Mouse (Mus musculus): ENCODE data around the gene Pik3r6. TPM values are rescaled to one million over a fixed set of nuclear protein-coding genes. Genes with fewer than 3 reads are reported as not detected.
A peak's percentile ranks its signal among the peaks of the same experiment; 100 is the strongest.

The Pik3r6 gene
- polyA plus RNA-seq, 1 experiment from 2014 or later: 1.8 TPM

- Histone ChIP-seq H3K27me3 (replicated peaks) (no peaks in the 10 kb centered on the region), H3K4me3 (no peak overlapping the region), H3K9ac (no peak overlapping the region), H3K4me1 (0 out of 2 replicates have a peak, but pooled peaks cover 3% of the 10 kb centered on the region), H3K9me3 (replicated peaks) (no peaks in the 10 kb centered on the region), H3K27ac (no peak overlapping the region), H3K36me3 (no peaks in the 10 kb centered on the region), H3K4me2 (no peak overlapping the region)
- ATAC-seq: no peak
- 34% methylated on average over 8 of the region's 8 CpGs for WGBS (ENCODE audit: insufficient replicate concordance)
Measured at GRCm38 (mm10) chr11:68544554-68544953, 41.7 kb downstream of the Pik3r6 start.

GRCm38 (mm10) chr11:68545172-68545571 is 42.4 kb downstream of the Pik3r6 start:
- Histone ChIP-seq H3K36me3 (no peaks in the 10 kb centered on the region), H3K27me3 (replicated peaks) (no peaks in the 10 kb centered on the region), H3K4me2 (no peak overlapping the region), H3K27ac (no peak overlapping the region), H3K9ac (no peak overlapping the region), H3K9me3 (replicated peaks) (no peaks in the 10 kb centered on the region), H3K4me1 (0 out of 2 replicates have a peak, but pooled peaks cover 3% of the 10 kb centered on the region), H3K4me3 (no peak overlapping the region)
- 42% methylated on average over 7 of the region's 7 CpGs for WGBS (ENCODE audit: insufficient replicate concordance)
- ATAC-seq: no peak

GRCm38 (mm10) chr11:68545682-68546222 is 42.9 kb downstream of the Pik3r6 start:
- no peak for ATAC-seq
- Histone ChIP-seq H3K4me3 (no peak overlapping the region), H3K9ac (no peak overlapping the region)

GRCm38 (mm10) chr11:68547484-68547883 is 44.7 kb downstream of the Pik3r6 start:
- Histone ChIP-seq H3K4me3 (no peak overlapping the region), H3K9me3 (replicated peaks) (no peaks in the 10 kb centered on the region), H3K4me1 (0 out of 2 replicates have a peak, but pooled peaks cover 3% of the 10 kb centered on the region), H3K27ac (no peak overlapping the region), H3K27me3 (replicated peaks) (no peaks in the 10 kb centered on the region), H3K9ac (no peak overlapping the region), H3K4me2 (no peak overlapping the region), H3K36me3 (no peaks in the 10 kb centered on the region)
- no peak for ATAC-seq
- WGBS (ENCODE audit: insufficient replicate concordance): 54% methylated on average over 2 of the region's 2 CpGs

More at GRCm38 (mm10) chr11:68545682-68546222, 42.9 kb downstream of the Pik3r6 start:
- Histone ChIP-seq H3K27me3 (replicated peaks) (no peaks in the 10 kb centered on the region), H3K9me3 (replicated peaks) (no peaks in the 10 kb centered on the region), H3K4me1 (0 out of 2 replicates have a peak, but pooled peaks cover 3% of the 10 kb centered on the region), H3K36me3 (no peaks in the 10 kb centered on the region), H3K4me2 (no peak overlapping the region), H3K27ac (no peak overlapping the region)
- WGBS (ENCODE audit: insufficient replicate concordance): 52% methylated on average over 8 of the region's 8 CpGs

- ATAC-seq: no peak
- Histone ChIP-seq H3K9ac (no peak overlapping the region), H3K9me3 (replicated peaks) (no peaks in the 10 kb centered on the region), H3K4me3 (no peak overlapping the region), H3K27ac (no peak overlapping the region), H3K4me2 (no peak overlapping the region), H3K36me3 (no peaks in the 10 kb centered on the region), H3K27me3 (replicated peaks) (no peaks in the 10 kb centered on the region), H3K4me1 (0 out of 2 replicates have a peak, but pooled peaks cover 3% of the 10 kb centered on the region)
- 35% methylated on average over 3 of the region's 3 CpGs for WGBS (ENCODE audit: insufficient replicate concordance)
Measured at GRCm38 (mm10) chr11:68549597-68549996, 46.8 kb downstream of the Pik3r6 start.

- Histone ChIP-seq H3K4me1 (no peaks in the 10 kb centered on the region), H3K9me3 (replicated peaks) (no peaks in the 10 kb centered on the region), H3K4me2 (no peak overlapping the region), H3K27me3 (replicated peaks) (no peaks in the 10 kb centered on the region; the same call in 1 of the 2 replicates), H3K4me3 (no peak overlapping the region), H3K27ac (no peak overlapping the region), H3K36me3 (no peaks in the 10 kb centered on the region), H3K9ac (no peak overlapping the region)
- no peak for ATAC-seq
- 41% methylated on average over 4 of the region's 4 CpGs for WGBS (ENCODE audit: insufficient replicate concordance)
Measured at GRCm38 (mm10) chr11:68550358-68550757, 47.5 kb downstream of the Pik3r6 start.

- Histone ChIP-seq H3K4me1 (peaks cover 5% of the 10 kb centered on the region; the same call in 1 of the 2 replicates), H3K4me2 (no peak overlapping the region), H3K27ac (no peak overlapping the region), H3K9me3 (replicated peaks) (no peaks in the 10 kb centered on the region), H3K36me3 (no peaks in the 10 kb centered on the region), H3K9ac (no peak overlapping the region), H3K4me3 (no peak overlapping the region), H3K27me3 (replicated peaks) (peaks cover 17% of the 10 kb centered on the region)
- 36% methylated on average over 8 of the region's 8 CpGs for WGBS (ENCODE audit: insufficient replicate concordance)
- ATAC-seq: no peak
Measured at GRCm38 (mm10) chr11:68553981-68554471, 51.2 kb downstream of the Pik3r6 start.

- H3K27ac ChIP-seq: no peak within 1 kb of the TSS
- H3K4me2 ChIP-seq: peak within 1 kb of the TSS; percentile 42
- peaks cover 5% of the 10 kb centered on the region; the same call in 1 of the 2 replicates for H3K4me1 ChIP-seq
- no peaks in the 10 kb centered on the region for H3K9me3 ChIP-seq (replicated peaks)
- no peaks in the 10 kb centered on the region for H3K36me3 ChIP-seq
- no peak within 1 kb of the TSS for H3K4me3 ChIP-seq
- peaks cover 20% of the 10 kb centered on the region for H3K27me3 ChIP-seq (replicated peaks)
- no peak for ATAC-seq
- no peak within 1 kb of the TSS for H3K9ac ChIP-seq
- WGBS (ENCODE audit: insufficient replicate concordance): 17% methylated on average over 37 of the region's 37 CpGs
Measured at GRCm38 (mm10) chr11:68555918-68556584, 53.2 kb downstream of the Pik3r6 start, which contains the start of gene Mfsd6l. Mfsd6l (plus strand) TSS chr11:68556186.

GRCm38 (mm10) chr11:68559546-68559945 is 56.7 kb downstream of the Pik3r6 start:
- WGBS (ENCODE audit: insufficient replicate concordance): 30% methylated on average over 1 of the region's 1 CpGs
- Histone ChIP-seq H3K9me3 (replicated peaks) (no peaks in the 10 kb centered on the region), H3K4me3 (no peak overlapping the region), H3K4me2 (no peak overlapping the region), H3K9ac (no peak overlapping the region), H3K4me1 (peaks cover 5% of the 10 kb centered on the region; the same call in 1 of the 2 replicates), H3K27ac (no peak overlapping the region), H3K27me3 (replicated peaks) (peaks cover 24% of the 10 kb centered on the region), H3K36me3 (no peaks in the 10 kb centered on the region)
- no peak for ATAC-seq

- peaks cover 10% of the 10 kb centered on the region for H3K27me3 ChIP-seq (replicated peaks)
Measured at GRCm38 (mm10) chr11:68561957-68562950, 59.4 kb downstream of the Pik3r6 start.

GRCm38 (mm10) chr11:68564356-68565031 is 61.7 kb downstream of the Pik3r6 start:
- H3K9me3 ChIP-seq (replicated peaks): no peaks in the 10 kb centered on the region
- no peaks in the 10 kb centered on the region for H3K4me1 ChIP-seq
- 63% methylated on average over 13 of the region's 13 CpGs for WGBS (ENCODE audit: insufficient replicate concordance)
- no peak for ATAC-seq
- H3K4me2 ChIP-seq: no peak overlapping the region
- H3K27me3 ChIP-seq (replicated peaks): peaks cover 14% of the 10 kb centered on the region
- H3K9ac ChIP-seq: no peak overlapping the region
- H3K27ac ChIP-seq: no peak overlapping the region
- H3K4me3 ChIP-seq: no peak overlapping the region
- H3K36me3 ChIP-seq: no peaks in the 10 kb centered on the region

More at GRCm38 (mm10) chr11:68561957-68562950, 59.4 kb downstream of the Pik3r6 start:
- Histone ChIP-seq H3K36me3 (no peaks in the 10 kb centered on the region), H3K9me3 (replicated peaks) (no peaks in the 10 kb centered on the region), H3K27ac (no peak overlapping the region), H3K9ac (no peak overlapping the region), H3K4me3 (no peak overlapping the region), H3K4me1 (no peaks in the 10 kb centered on the region), H3K4me2 (no peak overlapping the region)
- ATAC-seq: no peak
- 59% methylated on average over 11 of the region's 11 CpGs for WGBS (ENCODE audit: insufficient replicate concordance)
